Mouse (Mus musculus) brain, embryonic 14.5 days (tissue): Measurements from ENCODE around the gene Ano6.

Experiments used
- CTCF ChIP-seq: fragments of 200-500 bp; IDR thresholded peaks from 2 replicates; pipeline ENCODE4 v1.5.1; 2012; ENCODE audit warnings: inconsistent platforms, mild to moderate bottlenecking, moderate library complexity, borderline replicate concordance; ENCODE audit not compliant: insufficient read depth, insufficient read length; ENCODE audit errors: extremely low read depth
- POLR2A ChIP-seq: fragments of 200-500 bp; IDR thresholded peaks from 2 replicates; pipeline ENCODE4 v1.6.1; 2012; ENCODE audit warnings: mild to moderate bottlenecking, inconsistent platforms, borderline replicate concordance; ENCODE audit not compliant: poor library complexity, insufficient read depth, insufficient read length, severe bottlenecking; ENCODE audit errors: extremely low read depth

- TF ChIP-seq CTCF (no peak), POLR2A (no peak)
Measured at GRCm38 (mm10) chr15:95803484-95803883, 12.8 kb downstream of the Ano6 start.
